Mouse (Mus musculus): Measurements from ENCODE around the gene Rasgef1c. TPM values are rescaled to one million over a fixed set of nuclear protein-coding genes. Genes with fewer than 3 reads are reported as not detected.

Rasgef1c gene
- total and polyA plus RNA-seq, 3 experiments, result 0.42 to 0.57 (median 0.53) TPM

GRCm38 (mm10) chr11:49974675-49975074 is 73.0 kb downstream of the Rasgef1c start:
- intact Hi-C loops (cut with DNase I), result no loop called here
- no peak overlapping the region for H3K9ac ChIP-seq (ENCODE audit: low read depth, low read length)
- no peaks in the 10 kb centered on the region for H3K27me3 ChIP-seq (ENCODE audit: control insufficient read depth, insufficient read depth, low read length)
- no peaks in the 10 kb centered on the region for H3K36me3 ChIP-seq (ENCODE audit: control insufficient read depth, insufficient read depth, low read length)
- no peaks in the 10 kb centered on the region for H3K79me2 ChIP-seq (replicated peaks; ENCODE audit: control insufficient read depth, insufficient read depth, low read length)
- H3K27ac ChIP-seq, result no peak overlapping the region
- no peak overlapping the region for H3K4me3 ChIP-seq
- DNase-seq, result no peak
- H3K4me1 ChIP-seq (ENCODE audit: control insufficient read depth, insufficient read depth, low read length), result no peaks in the 10 kb centered on the region
- no peak for TF ChIP-seq POLR2A (IDR thresholded peaks at IDR 0.05; ENCODE audit: insufficient read depth, low read depth, low read length)
- TF ChIP-seq EP300 (IDR thresholded peaks at IDR 0.05; ENCODE audit: insufficient read depth, low read depth, low read length), result no peak
- TF ChIP-seq CTCF (IDR thresholded peaks at IDR 0.05), result no peak
- WGBS, result 59% methylated on average over 1 of the region's 1 CpGs

- Histone ChIP-seq H3K27ac (no peak overlapping the region), H3K27me3 (ENCODE audit: control insufficient read depth, insufficient read depth, low read length) (no peaks in the 10 kb centered on the region), H3K4me3 (no peak overlapping the region), H3K79me2 (replicated peaks; ENCODE audit: control insufficient read depth, insufficient read depth, low read length) (no peaks in the 10 kb centered on the region), H3K4me1 (ENCODE audit: control insufficient read depth, insufficient read depth, low read length) (no peaks in the 10 kb centered on the region), H3K36me3 (ENCODE audit: control insufficient read depth, insufficient read depth, low read length) (no peaks in the 10 kb centered on the region), H3K9ac (ENCODE audit: low read depth, low read length) (no peak overlapping the region)
- WGBS, result 85% methylated on average over 10 of the region's 10 CpGs
- no peak for TF ChIP-seq POLR2A (IDR thresholded peaks at IDR 0.05; ENCODE audit: insufficient read depth, low read depth, low read length)
- TF ChIP-seq CTCF (IDR thresholded peaks at IDR 0.05), result no peak
- no peak for TF ChIP-seq EP300 (IDR thresholded peaks at IDR 0.05; ENCODE audit: insufficient read depth, low read depth, low read length)
- DNase-seq, result no peak
- intact Hi-C loops (cut with DNase I), result no loop called here
Measured at GRCm38 (mm10) chr11:49977963-49978568, 76.4 kb downstream of the Rasgef1c start.

DNA sequence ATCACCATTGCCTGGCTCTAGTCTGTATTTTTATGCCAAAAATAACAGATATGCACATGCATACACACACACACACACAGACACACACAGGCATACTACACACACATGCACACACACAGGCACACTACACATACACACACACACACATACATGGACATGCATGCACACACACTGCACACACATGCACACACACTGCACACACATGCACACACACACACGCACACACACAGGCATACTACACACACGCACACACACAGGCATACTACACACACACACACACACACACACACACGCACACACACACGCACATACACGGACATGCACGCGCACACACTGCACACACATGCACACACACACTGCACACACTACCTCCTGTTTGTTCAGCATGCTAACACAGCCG is 77.3 kb downstream of the Rasgef1c start:
- intact Hi-C loops (cut with DNase I), result no loop called here
- 94% methylated on average over 8 of the region's 8 CpGs for WGBS

GRCm38 (mm10) chr11:49980681-49981235 is 79.1 kb downstream of the Rasgef1c start:
- no peaks in the 10 kb centered on the region for H3K36me3 ChIP-seq (ENCODE audit: control insufficient read depth, insufficient read depth, low read length)
- no peak overlapping the region for H3K27ac ChIP-seq
- no peak overlapping the region for H3K4me3 ChIP-seq
- DNase-seq, result no peak
- H3K9ac ChIP-seq (ENCODE audit: low read depth, low read length), result no peak overlapping the region
- TF ChIP-seq CTCF (IDR thresholded peaks at IDR 0.05) (no peak), EP300 (IDR thresholded peaks at IDR 0.05; ENCODE audit: insufficient read depth, low read depth, low read length) (no peak)
- H3K4me1 ChIP-seq (ENCODE audit: control insufficient read depth, insufficient read depth, low read length), result no peaks in the 10 kb centered on the region
- H3K27me3 ChIP-seq (ENCODE audit: control insufficient read depth, insufficient read depth, low read length), result no peaks in the 10 kb centered on the region
- intact Hi-C loops (cut with DNase I), result loop anchor here (10.0 kb wide), 2 partner anchors 244 to 384 kb away; no protein-coding TSS in a partner anchor
- H3K79me2 ChIP-seq (replicated peaks; ENCODE audit: control insufficient read depth, insufficient read depth, low read length), result no peaks in the 10 kb centered on the region
- 87% methylated on average over 6 of the region's 6 CpGs for WGBS

More for the DNA sequence above, 77.3 kb downstream of the Rasgef1c start:
- Histone ChIP-seq H3K27me3 (ENCODE audit: control insufficient read depth, insufficient read depth, low read length) (no peaks in the 10 kb centered on the region), H3K9ac (ENCODE audit: low read depth, low read length) (no peak overlapping the region), H3K4me1 (ENCODE audit: control insufficient read depth, insufficient read depth, low read length) (no peaks in the 10 kb centered on the region), H3K36me3 (ENCODE audit: control insufficient read depth, insufficient read depth, low read length) (no peaks in the 10 kb centered on the region), H3K79me2 (replicated peaks; ENCODE audit: control insufficient read depth, insufficient read depth, low read length) (no peaks in the 10 kb centered on the region), H3K27ac (no peak overlapping the region), H3K4me3 (no peak overlapping the region)
- no peak for DNase-seq
- TF ChIP-seq CTCF (IDR thresholded peaks at IDR 0.05), result no peak
- no peak for TF ChIP-seq POLR2A (IDR thresholded peaks at IDR 0.05; ENCODE audit: insufficient read depth, low read depth, low read length)
- TF ChIP-seq EP300 (IDR thresholded peaks at IDR 0.05; ENCODE audit: insufficient read depth, low read depth, low read length), result no peak

DNA sequence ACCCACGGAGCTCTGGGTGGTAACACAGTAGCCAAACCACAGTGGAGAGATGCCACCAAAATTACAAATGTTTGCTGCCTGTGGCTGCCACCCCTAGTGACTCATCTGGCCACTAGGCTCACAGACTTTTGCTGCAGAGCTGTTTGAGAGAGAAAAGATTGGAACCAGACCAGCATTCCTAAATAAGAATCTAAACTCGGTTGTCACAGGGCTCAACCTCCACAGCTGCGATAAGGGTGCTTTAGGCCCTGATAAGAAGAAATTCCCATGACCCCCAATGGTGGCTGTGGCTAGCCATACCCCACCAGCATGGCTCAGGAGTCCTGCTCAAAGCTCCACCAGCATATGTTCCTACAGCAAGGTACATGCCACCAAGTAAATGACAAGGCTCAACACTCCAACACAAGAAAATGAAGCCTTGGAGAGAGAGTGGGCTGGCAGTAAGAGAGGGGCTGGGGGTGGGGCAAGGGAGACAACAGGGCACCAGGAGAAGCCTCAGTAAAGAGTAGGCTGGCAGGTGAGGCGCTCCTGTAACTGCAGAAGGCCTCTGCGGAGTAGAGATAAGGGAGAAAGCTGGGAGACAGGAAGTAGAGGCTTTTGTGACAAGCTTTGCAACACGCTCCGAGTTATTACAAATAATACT is 79.8 kb downstream of the Rasgef1c start:
- TF ChIP-seq CTCF (IDR thresholded peaks at IDR 0.05) (no peak), EP300 (IDR thresholded peaks at IDR 0.05; ENCODE audit: insufficient read depth, low read depth, low read length) (no peak), POLR2A (IDR thresholded peaks at IDR 0.05; ENCODE audit: insufficient read depth, low read depth, low read length) (no peak)
- WGBS, result 38% methylated on average over 7 of the region's 7 CpGs
- Histone ChIP-seq H3K27me3 (ENCODE audit: control insufficient read depth, insufficient read depth, low read length) (no peaks in the 10 kb centered on the region), H3K9ac (ENCODE audit: low read depth, low read length) (no peak overlapping the region), H3K79me2 (replicated peaks; ENCODE audit: control insufficient read depth, insufficient read depth, low read length) (no peaks in the 10 kb centered on the region), H3K4me1 (ENCODE audit: control insufficient read depth, insufficient read depth, low read length) (no peaks in the 10 kb centered on the region), H3K4me3 (no peak overlapping the region), H3K27ac (no peak overlapping the region), H3K36me3 (ENCODE audit: control insufficient read depth, insufficient read depth, low read length) (no peaks in the 10 kb centered on the region)
- DNase-seq, result no peak
- intact Hi-C loops (cut with DNase I), result loop anchor here (10.0 kb wide), 2 partner anchors 243 to 383 kb away; no protein-coding TSS in a partner anchor

DNA sequence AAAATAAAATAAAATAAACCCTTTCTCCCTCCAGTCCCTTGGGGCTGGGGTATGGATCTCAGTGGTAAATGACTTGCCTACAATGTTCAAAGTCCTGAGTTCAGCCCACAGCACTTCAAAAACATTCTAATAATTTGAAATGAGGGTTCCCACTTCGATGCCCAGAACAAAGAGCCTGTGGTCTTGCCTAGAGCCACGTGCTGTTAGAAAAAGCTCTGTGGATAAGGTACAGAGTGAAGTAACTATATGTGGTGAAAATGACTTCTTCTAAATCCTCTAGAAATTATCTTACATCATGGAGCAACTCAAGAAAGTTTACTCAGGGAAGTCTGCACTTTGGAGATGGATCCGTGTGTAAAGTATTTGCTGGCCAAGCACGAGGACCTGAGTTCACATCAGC is 80.5 kb downstream of the Rasgef1c start:
- Histone ChIP-seq H3K36me3 (ENCODE audit: control insufficient read depth, insufficient read depth, low read length) (no peaks in the 10 kb centered on the region), H3K79me2 (replicated peaks; ENCODE audit: control insufficient read depth, insufficient read depth, low read length) (no peaks in the 10 kb centered on the region), H3K27ac (no peak overlapping the region), H3K9ac (ENCODE audit: low read depth, low read length) (no peak overlapping the region), H3K4me3 (no peak overlapping the region), H3K4me1 (ENCODE audit: control insufficient read depth, insufficient read depth, low read length) (no peaks in the 10 kb centered on the region), H3K27me3 (ENCODE audit: control insufficient read depth, insufficient read depth, low read length) (no peaks in the 10 kb centered on the region)
- TF ChIP-seq POLR2A (IDR thresholded peaks at IDR 0.05; ENCODE audit: insufficient read depth, low read depth, low read length), result no peak
- no peak for TF ChIP-seq CTCF (IDR thresholded peaks at IDR 0.05)
- no peak for TF ChIP-seq EP300 (IDR thresholded peaks at IDR 0.05; ENCODE audit: insufficient read depth, low read depth, low read length)
- no peak for DNase-seq
- intact Hi-C loops (cut with DNase I), result loop anchor here (10.0 kb wide), 2 partner anchors 243 to 383 kb away; no protein-coding TSS in a partner anchor
- 78% methylated on average over 4 of the region's 4 CpGs for WGBS
